ENCODE assay signal across 8 mouse cellular contexts in the genomic region with DNA sequence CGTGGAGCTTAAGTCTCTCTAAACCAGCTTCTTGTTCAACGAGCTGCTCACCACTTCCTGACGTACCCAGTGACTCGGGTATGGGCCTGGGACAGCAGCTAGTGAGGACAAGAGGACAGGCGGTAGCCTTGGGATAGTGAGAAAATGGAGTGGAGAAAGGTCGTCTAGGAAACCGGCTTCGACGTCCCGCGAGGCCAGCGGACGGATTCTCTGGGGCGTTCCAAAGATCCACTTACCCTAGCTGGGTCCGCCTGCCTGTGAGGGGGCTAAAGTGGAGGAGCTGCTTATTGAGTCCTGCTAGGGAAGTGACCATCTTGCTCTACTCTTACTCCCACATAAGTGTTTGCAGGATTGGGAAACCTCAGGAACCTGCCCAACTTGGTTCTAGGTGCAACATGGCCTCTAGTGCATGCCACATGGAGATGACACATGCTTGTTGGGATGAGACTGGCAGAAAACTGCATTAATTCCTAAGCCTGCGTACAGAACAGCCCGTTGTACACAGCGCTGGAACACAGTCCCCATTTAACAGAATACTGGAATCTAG. TPM values are rescaled to one million over a fixed set of nuclear protein-coding genes. Genes with fewer than 3 reads are reported as not detected.
DNase-seq lines count a peak whose midpoint lies in the region; ATAC-seq lines count a peak whose summit lies in the region.

No protein-coding gene starts in this region.

- DNase-seq in frontal cortex, adult 2 months (ENCODE audit: extremely low spot score in 1 of 2, low spot score in 1 of 2): no peak
- peak; percentile 40 for DNase-seq in urinary bladder, postnatal 25 days (ENCODE audit: low spot score)
- no peak for DNase-seq in urinary bladder, adult 2 months (ENCODE audit: low spot score)
- no peak for DNase-seq in liver, embryonic 13.5 days
- no peak for DNase-seq in layer of hippocampus, postnatal 25 days (ENCODE audit: extremely low spot score in 1 of 2, low spot score in 1 of 2)
- no peak for DNase-seq in Muller cell, postnatal 12 days (ENCODE audit: inconsistent ontology term)
- no peak for DNase-seq in gastrocnemius, postnatal 25 days

- peaks cover 71% of the 10 kb centered on the region for H3K4me1 ChIP-seq in liver, embryonic 13.5 days (replicated peaks)

- no peaks in the 10 kb centered on the region for H3K27me3 ChIP-seq in liver, embryonic 13.5 days

- H3K4me2 ChIP-seq in liver, embryonic 13.5 days: peak overlapping the region; percentile 84

- peak overlapping the region; percentile 68 for H3K9ac ChIP-seq in liver, embryonic 13.5 days

- peak; percentile 44 for ATAC-seq in frontal cortex, adult (ENCODE audit: low TSS enrichment)
- no peak for ATAC-seq in liver, embryonic 13.5 days (ENCODE audit: low read depth)

- no peaks in the 10 kb centered on the region for H3K9me3 ChIP-seq in liver, embryonic 13.5 days (replicated peaks)

- 20% methylated on average over 18 of the region's 18 CpGs for WGBS in liver, embryonic 13.5 days (ENCODE audit: insufficient replicate concordance)

- peak overlapping the region; percentile 74 for H3K27ac ChIP-seq in liver, embryonic 13.5 days

- no peaks in the 10 kb centered on the region for H3K36me3 ChIP-seq in liver, embryonic 13.5 days

- peak overlapping the region; percentile 91 for H3K4me3 ChIP-seq in liver, embryonic 13.5 days (replicated peaks)

RNA-seq across cellular contexts. Expression of a gene that starts 0.7 kb away (rescaled TPM):
- 4.7 and 5.2 TPM in 2 replicates for polyA plus RNA-seq in frontal cortex, adult 2 months (2012; rRNA removed)
- 55.9 and 66.7 TPM in 2 replicates for polyA plus RNA-seq in urinary bladder, adult 2 months (2012; rRNA removed)
- 29.9 and 33.8 TPM in 2 replicates for polyA plus RNA-seq in liver, embryonic 13.5 days (2015; fragmentation: Nextera tagmentation; extraction: Ambion mirVana)
- total RNA-seq in layer of hippocampus, postnatal 25 days (2021): 1 to 10 TPM; 6.7 to 8.3 TPM
- 10 to 100 TPM; 28.2 to 30.5 TPM for total RNA-seq in gastrocnemius, postnatal 25 days (2021)
